Mouse (Mus musculus): ENCODE results near the gene Ncan. TPM values are rescaled to one million over a fixed set of nuclear protein-coding genes. Genes with fewer than 3 reads are reported as not detected.

The Ncan gene
- polyA plus RNA-seq, 1 experiment: 0.04 TPM

- TF ChIP-seq POLR2A (IDR thresholded peaks at IDR 0.05; ENCODE audit: low read depth, low read length): no peak
- TF ChIP-seq CTCF (IDR thresholded peaks at IDR 0.05; ENCODE audit: extremely low read depth, insufficient read length, insufficient replicate concordance, low read depth, low read length): no peak
- no peak overlapping the region for H3K27ac ChIP-seq (ENCODE audit: insufficient read depth, low read depth, low read length)
- no peaks in the 10 kb centered on the region for H3K4me1 ChIP-seq (ENCODE audit: control insufficient read depth, insufficient read depth, insufficient read length, low read length)
- H3K27me3 ChIP-seq (ENCODE audit: control insufficient read depth, insufficient read depth, low read length): no peaks in the 10 kb centered on the region
- H3K36me3 ChIP-seq (ENCODE audit: control insufficient read depth, insufficient read depth, low read length): peaks cover 38% of the 10 kb centered on the region
- no peak overlapping the region for H3K4me3 ChIP-seq (ENCODE audit: low read depth, low read length)
Observed at GRCm38 (mm10) chr8:70049662-70050061, 71.0 kb downstream of the Ncan start.

- no peaks in the 10 kb centered on the region for H3K27me3 ChIP-seq (ENCODE audit: control insufficient read depth, insufficient read depth, low read length)
- H3K4me1 ChIP-seq (ENCODE audit: control insufficient read depth, insufficient read depth, insufficient read length, low read length): peaks cover 9% of the 10 kb centered on the region; the same call in 1 of the 2 replicates
- H3K27ac ChIP-seq (ENCODE audit: insufficient read depth, low read depth, low read length): no peak overlapping the region
- no peak overlapping the region for H3K4me3 ChIP-seq (ENCODE audit: low read depth, low read length)
- peaks cover 7% of the 10 kb centered on the region; the same call in 1 of the 2 replicates for H3K36me3 ChIP-seq (ENCODE audit: control insufficient read depth, insufficient read depth, low read length)
- 57% methylated on average over 5 of the region's 5 CpGs for WGBS
- no peak for TF ChIP-seq POLR2A (IDR thresholded peaks at IDR 0.05; ENCODE audit: low read depth, low read length)
- no peak for TF ChIP-seq CTCF (IDR thresholded peaks at IDR 0.05; ENCODE audit: extremely low read depth, insufficient read length, insufficient replicate concordance, low read depth, low read length)
Observed at GRCm38 (mm10) chr8:70043996-70044395, 76.7 kb downstream of the Ncan start.

Other genes starting within 250 kb of the Ncan start
- 0.03 and 0.20 TPM in 2 replicates for gene Cilp2, start 233.2 kb downstream of the Ncan start, polyA plus RNA-seq (2012; rRNA removed)
- 0.98 and 1.9 TPM in 2 replicates for gene Tssk6, start 218.7 kb downstream of the Ncan start, polyA plus RNA-seq (2012; rRNA removed)
- 88.6 and 149 TPM in 2 replicates for gene Ndufa13, start 218.3 kb downstream of the Ncan start, polyA plus RNA-seq (2012; rRNA removed)
- gene Yjefn3, start 218.2 kb downstream of the Ncan start, polyA plus RNA-seq (2012; rRNA removed): 4.6 and 4.8 TPM in 2 replicates
- gene Gatad2a, start 124.5 kb downstream of the Ncan start, polyA plus RNA-seq (2012; rRNA removed): 46.0 and 101 TPM in 2 replicates
- gene Mau2, start 78.1 kb downstream of the Ncan start, polyA plus RNA-seq (2012; rRNA removed): 63.2 and 107 TPM in 2 replicates
- gene Sugp1, start 78.1 kb downstream of the Ncan start, polyA plus RNA-seq (2012; rRNA removed): 6.9 and 10.4 TPM in 2 replicates
- gene Tm6sf2, start 47.9 kb downstream of the Ncan start, polyA plus RNA-seq (2012; rRNA removed): 608 and 1,607 TPM in 2 replicates
- gene Hapln4, start 37.4 kb downstream of the Ncan start, polyA plus RNA-seq (2012; rRNA removed): 0.53 and 2.5 TPM in 2 replicates
- gene Nr2c2ap, start 10.5 kb upstream of the Ncan start, polyA plus RNA-seq (2012; rRNA removed): 4.9 and 9.2 TPM in 2 replicates
- gene Rfxank, start 18.3 kb upstream of the Ncan start, polyA plus RNA-seq (2012; rRNA removed): 23.9 and 44.9 TPM in 2 replicates
- gene Borcs8, start 18.6 kb upstream of the Ncan start, polyA plus RNA-seq (2012; rRNA removed): 43.3 and 83.7 TPM in 2 replicates
- 1.6 and 5.3 TPM in 2 replicates for gene Mef2b, start 18.8 kb upstream of the Ncan start, polyA plus RNA-seq (2012; rRNA removed)
- gene Tmem161a, start 51.5 kb upstream of the Ncan start, polyA plus RNA-seq (2012; rRNA removed): 66.9 and 89.5 TPM in 2 replicates
- gene Slc25a42, start 91.4 kb upstream of the Ncan start, polyA plus RNA-seq (2012; rRNA removed): 16.7 and 23.2 TPM in 2 replicates
- 8.5 and 23.4 TPM in 2 replicates for gene Sugp2, start 113.4 kb upstream of the Ncan start, polyA plus RNA-seq (2012; rRNA removed)
- 11.6 and 17.9 TPM in 2 replicates for gene Armc6, start 113.6 kb upstream of the Ncan start, polyA plus RNA-seq (2012; rRNA removed)
- gene Homer3, start 162.0 kb upstream of the Ncan start, polyA plus RNA-seq (2012; rRNA removed): 4.8 and 9.4 TPM in 2 replicates
- 31.7 and 49.4 TPM in 2 replicates for gene Ddx49, start 181.6 kb upstream of the Ncan start, polyA plus RNA-seq (2012; rRNA removed)
- gene Cope, start 181.6 kb upstream of the Ncan start, polyA plus RNA-seq (2012; rRNA removed): 466 and 753 TPM in 2 replicates
- gene Cers1, start 194.9 kb upstream of the Ncan start, polyA plus RNA-seq (2012; rRNA removed): 0.27 and 0.89 TPM in 2 replicates
- 1.1 and 1.6 TPM in 2 replicates for gene Gdf1, start 208.9 kb upstream of the Ncan start, polyA plus RNA-seq (2012; rRNA removed)
- gene Upf1, start 232.4 kb upstream of the Ncan start, polyA plus RNA-seq (2012; rRNA removed): 29.1 and 43.8 TPM in 2 replicates

All from small intestine, adult 2 months (tissue).